Mouse (Mus musculus): ENCODE measurements around the gene Arrdc4.

DNA sequence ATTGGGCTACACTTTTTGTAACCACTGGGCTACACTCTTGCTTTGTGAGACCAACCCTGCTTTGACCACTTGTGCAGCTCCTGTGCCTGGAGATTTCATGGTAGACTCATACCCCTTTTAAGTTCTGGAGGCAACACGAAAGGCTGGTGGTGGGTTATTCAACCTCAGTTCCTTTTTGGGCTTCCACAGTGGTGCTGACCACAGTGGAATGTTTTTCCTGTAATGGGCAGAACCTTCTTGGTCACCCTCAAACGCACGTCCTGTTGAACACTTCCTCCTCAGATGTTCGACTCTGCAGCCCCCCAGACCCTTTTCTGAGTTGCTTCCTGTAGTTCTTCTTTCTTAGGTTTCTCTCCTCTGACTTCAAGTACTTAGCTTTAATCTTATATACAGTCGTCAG is 46.5 kb upstream of the Arrdc4 start:
- TF ChIP-seq CTCF (IDR thresholded peaks at IDR 0.05 in 2 of 3, conservative IDR thresholded peaks at IDR 0.05 in 1 of 3; ENCODE audit: control insufficient read depth in 1 of 3, insufficient read depth in 1 of 3, low read depth in 2 of 3, low read length in 3 of 3, poor library complexity in 1 of 3, severe bottlenecking in 1 of 3) (no peak), MYC (IDR thresholded peaks at IDR 0.05; ENCODE audit: low read depth, low read length) (no peak), MAFK (IDR thresholded peaks at IDR 0.05; ENCODE audit: borderline replicate concordance, low read depth, low read length) (no peak), TCF12 (IDR thresholded peaks at IDR 0.05; ENCODE audit: low read depth, low read length) (no peak), ZMIZ1 (IDR thresholded peaks at IDR 0.05; ENCODE audit: low read depth, low read length) (no peak), ZNF384 (IDR thresholded peaks at IDR 0.05; ENCODE audit: low read depth, low read length) (no peak)
